Mouse (Mus musculus) c-Kit-positive CD71-negative TER-119-negative erythroid progenitor cells, embryonic 14.5 days (primary cell): ENCODE results near the gene Tssk2.

Source experiments
- DNase-seq: peaks from one replicate; pipeline ENCODE4 v3.0.0-alpha.2; 2013; ENCODE audit warnings: low read depth

The Tssk2 gene

GRCm38 (mm10) chr16:17949421-17949877, 51.0 kb downstream of the Tssk2 start:
- no peak for DNase-seq
